Mouse (Mus musculus): Measurements from ENCODE around the gene Pld2. TPM values are rescaled to one million over a fixed set of nuclear protein-coding genes. Genes with fewer than 3 reads are reported as not detected.

Gene Pld2
- polyA plus RNA-seq, 1 experiment = 10.2 TPM

- no peaks in the 10 kb centered on the region for H3K36me3 ChIP-seq (ENCODE audit: control insufficient read depth, insufficient read depth)
- no peaks in the 10 kb centered on the region for H3K27me3 ChIP-seq (ENCODE audit: control insufficient read depth, insufficient read depth, insufficient read length)
- H3K4me3 ChIP-seq = peak overlapping the region; percentile 32
- H3K4me2 ChIP-seq (ENCODE audit: low read depth) = peak overlapping the region; percentile 70
- no peaks in the 10 kb centered on the region for H3K79me2 ChIP-seq (ENCODE audit: control insufficient read depth, insufficient read depth)
- peak overlapping the region; percentile 3 for H3ac ChIP-seq (ENCODE audit: control insufficient read depth, insufficient read length)
- no peak for TF ChIP-seq POLR2AphosphoS2 (IDR thresholded peaks at IDR 0.05; ENCODE audit: insufficient read length, low read depth)
- TF ChIP-seq SRF (IDR thresholded peaks at IDR 0.05; ENCODE audit: control insufficient read depth, insufficient read length, low read depth) = no peak
- no peak for TF ChIP-seq MYOG (IDR thresholded peaks at IDR 0.05; ENCODE audit: control insufficient read depth in 1 of 3, insufficient read depth in 1 of 3, insufficient read length in 2 of 3, low read depth in 2 of 3)
- TF ChIP-seq POLR2A (IDR thresholded peaks at IDR 0.05; ENCODE audit: insufficient read length, low read depth) = no peak
- TF ChIP-seq USF1 (IDR thresholded peaks at IDR 0.05; ENCODE audit: low read depth) = no peak
- TF ChIP-seq TCF3 (IDR thresholded peaks at IDR 0.05; ENCODE audit: insufficient read length, low read depth) = no peak
- TF ChIP-seq CEBPB (IDR thresholded peaks at IDR 0.05; ENCODE audit: insufficient read depth, poor library complexity, severe bottlenecking) = no peak
- no peak for TF ChIP-seq MYOD1 (IDR thresholded peaks at IDR 0.05; ENCODE audit: control insufficient read depth in 1 of 3, insufficient read length in 2 of 3, low read depth in 2 of 3)
- no peak for TF ChIP-seq E2F4 (IDR thresholded peaks at IDR 0.05; ENCODE audit: insufficient read depth)
- no peak for TF ChIP-seq TCF12 (IDR thresholded peaks at IDR 0.05; ENCODE audit: insufficient read depth, poor library complexity, severe bottlenecking)
- no peak for TF ChIP-seq REST (IDR thresholded peaks at IDR 0.05; ENCODE audit: insufficient read depth, insufficient read length)
- no peak for TF ChIP-seq MAX (IDR thresholded peaks at IDR 0.05; ENCODE audit: low read depth)
Observed at GRCm38 (mm10) chr11:70539423-70539822, 441 bp upstream of the Pld2 start.

DNA sequence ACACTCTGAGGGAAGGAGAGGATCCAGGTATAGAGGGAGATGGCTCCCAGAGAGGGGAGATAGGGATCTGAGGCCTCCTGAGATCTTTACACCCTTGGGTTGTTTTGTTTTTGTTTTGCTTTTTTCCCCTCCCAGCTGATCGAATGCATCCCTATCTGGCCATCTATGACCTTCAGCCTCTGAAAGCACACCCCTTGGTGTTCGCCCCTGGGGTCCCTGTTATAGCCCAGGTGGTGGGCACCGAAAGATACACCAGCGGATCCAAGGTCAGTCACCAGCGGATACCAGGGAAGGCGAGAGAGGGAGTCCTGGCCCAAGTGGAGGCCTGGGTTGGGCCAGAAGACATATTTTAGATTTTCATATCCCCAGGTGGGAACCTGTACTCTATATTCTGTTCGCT lies 1.1 kb downstream of the Pld2 start:
- Histone ChIP-seq H3K27me3 (ENCODE audit: control insufficient read depth, insufficient read depth, insufficient read length) (no peaks in the 10 kb centered on the region), H3K4me3 (peak overlapping the region; percentile 32), H3K4me2 (ENCODE audit: low read depth) (peak overlapping the region; percentile 70), H3K79me2 (ENCODE audit: control insufficient read depth, insufficient read depth) (no peaks in the 10 kb centered on the region), H3K36me3 (ENCODE audit: control insufficient read depth, insufficient read depth) (no peaks in the 10 kb centered on the region), H3ac (ENCODE audit: control insufficient read depth, insufficient read length) (no peak overlapping the region)
- no peak for TF ChIP-seq REST (IDR thresholded peaks at IDR 0.05; ENCODE audit: insufficient read depth, insufficient read length)
- TF ChIP-seq POLR2AphosphoS2 (IDR thresholded peaks at IDR 0.05; ENCODE audit: insufficient read length, low read depth) = no peak
- TF ChIP-seq MAX (IDR thresholded peaks at IDR 0.05; ENCODE audit: low read depth) = no peak
- TF ChIP-seq POLR2A (IDR thresholded peaks at IDR 0.05; ENCODE audit: insufficient read length, low read depth) = no peak
- no peak for TF ChIP-seq MYOD1 (IDR thresholded peaks at IDR 0.05; ENCODE audit: control insufficient read depth in 1 of 3, insufficient read length in 2 of 3, low read depth in 2 of 3)
- TF ChIP-seq SRF (IDR thresholded peaks at IDR 0.05; ENCODE audit: control insufficient read depth, insufficient read length, low read depth) = no peak
- no peak for TF ChIP-seq USF1 (IDR thresholded peaks at IDR 0.05; ENCODE audit: low read depth)
- no peak for TF ChIP-seq E2F4 (IDR thresholded peaks at IDR 0.05; ENCODE audit: insufficient read depth)
- no peak for TF ChIP-seq MYOG (IDR thresholded peaks at IDR 0.05; ENCODE audit: control insufficient read depth in 1 of 3, insufficient read depth in 1 of 3, insufficient read length in 2 of 3, low read depth in 2 of 3)
- TF ChIP-seq TCF3 (IDR thresholded peaks at IDR 0.05; ENCODE audit: insufficient read length, low read depth) = no peak
- no peak for TF ChIP-seq CEBPB (IDR thresholded peaks at IDR 0.05; ENCODE audit: insufficient read depth, poor library complexity, severe bottlenecking)
- TF ChIP-seq TCF12 (IDR thresholded peaks at IDR 0.05; ENCODE audit: insufficient read depth, poor library complexity, severe bottlenecking) = no peak

- no peaks in the 10 kb centered on the region for H3K79me2 ChIP-seq (ENCODE audit: control insufficient read depth, insufficient read depth)
- no peak overlapping the region for H3ac ChIP-seq (ENCODE audit: control insufficient read depth, insufficient read length)
- H3K4me3 ChIP-seq = no peak overlapping the region
- TF ChIP-seq MAX (IDR thresholded peaks at IDR 0.05; ENCODE audit: low read depth) = no peak
- no peak for TF ChIP-seq POLR2AphosphoS2 (IDR thresholded peaks at IDR 0.05; ENCODE audit: insufficient read length, low read depth)
- no peak for TF ChIP-seq POLR2A (IDR thresholded peaks at IDR 0.05; ENCODE audit: insufficient read length, low read depth)
- no peak for TF ChIP-seq MYOD1 (IDR thresholded peaks at IDR 0.05; ENCODE audit: control insufficient read depth in 1 of 3, insufficient read length in 2 of 3, low read depth in 2 of 3)
- TF ChIP-seq REST (IDR thresholded peaks at IDR 0.05; ENCODE audit: insufficient read depth, insufficient read length) = no peak
- TF ChIP-seq E2F4 (IDR thresholded peaks at IDR 0.05; ENCODE audit: insufficient read depth) = no peak
- no peak for TF ChIP-seq SRF (IDR thresholded peaks at IDR 0.05; ENCODE audit: control insufficient read depth, insufficient read length, low read depth)
- no peak for TF ChIP-seq USF1 (IDR thresholded peaks at IDR 0.05; ENCODE audit: low read depth)
- TF ChIP-seq TCF3 (IDR thresholded peaks at IDR 0.05; ENCODE audit: insufficient read length, low read depth) = no peak
- no peak for TF ChIP-seq MYOG (IDR thresholded peaks at IDR 0.05; ENCODE audit: control insufficient read depth in 1 of 3, insufficient read depth in 1 of 3, insufficient read length in 2 of 3, low read depth in 2 of 3)
- TF ChIP-seq TCF12 (IDR thresholded peaks at IDR 0.05; ENCODE audit: insufficient read depth, poor library complexity, severe bottlenecking) = no peak
- H3K36me3 ChIP-seq (ENCODE audit: control insufficient read depth, insufficient read depth) = no peaks in the 10 kb centered on the region
- peak overlapping the region; percentile 70 for H3K4me2 ChIP-seq (ENCODE audit: low read depth)
- H3K27me3 ChIP-seq (ENCODE audit: control insufficient read depth, insufficient read depth, insufficient read length) = no peaks in the 10 kb centered on the region
Observed at GRCm38 (mm10) chr11:70541415-70541814, 1.6 kb downstream of the Pld2 start.

- Histone ChIP-seq H3K79me2 (ENCODE audit: control insufficient read depth, insufficient read depth) (no peaks in the 10 kb centered on the region), H3K27me3 (ENCODE audit: control insufficient read depth, insufficient read depth, insufficient read length) (no peaks in the 10 kb centered on the region), H3K4me3 (no peak overlapping the region), H3K4me2 (ENCODE audit: low read depth) (peak overlapping the region; percentile 49), H3K36me3 (ENCODE audit: control insufficient read depth, insufficient read depth) (no peaks in the 10 kb centered on the region), H3ac (ENCODE audit: control insufficient read depth, insufficient read length) (no peak overlapping the region)
- TF ChIP-seq CEBPB (IDR thresholded peaks at IDR 0.05; ENCODE audit: insufficient read depth, poor library complexity, severe bottlenecking) (no peak), TCF3 (IDR thresholded peaks at IDR 0.05; ENCODE audit: insufficient read length, low read depth) (no peak), POLR2AphosphoS2 (IDR thresholded peaks at IDR 0.05; ENCODE audit: insufficient read length, low read depth) (no peak), POLR2A (IDR thresholded peaks at IDR 0.05; ENCODE audit: insufficient read length, low read depth) (no peak), SRF (IDR thresholded peaks at IDR 0.05; ENCODE audit: control insufficient read depth, insufficient read length, low read depth) (no peak), REST (IDR thresholded peaks at IDR 0.05; ENCODE audit: insufficient read depth, insufficient read length) (no peak), USF1 (IDR thresholded peaks at IDR 0.05; ENCODE audit: low read depth) (no peak), TCF12 (IDR thresholded peaks at IDR 0.05; ENCODE audit: insufficient read depth, poor library complexity, severe bottlenecking) (no peak), MYOG (IDR thresholded peaks at IDR 0.05; ENCODE audit: control insufficient read depth in 1 of 3, insufficient read depth in 1 of 3, insufficient read length in 2 of 3, low read depth in 2 of 3) (no peak), MYOD1 (IDR thresholded peaks at IDR 0.05; ENCODE audit: control insufficient read depth in 1 of 3, insufficient read length in 2 of 3, low read depth in 2 of 3) (no peak), E2F4 (IDR thresholded peaks at IDR 0.05; ENCODE audit: insufficient read depth) (no peak)
Observed at GRCm38 (mm10) chr11:70544496-70544895, 4.6 kb downstream of the Pld2 start.

All from myocyte (in vitro differentiated cells).